Mouse (Mus musculus) lung, postnatal 0 days (tissue): ENCODE results near the gene Col23a1.

Experiments used
- CTCF ChIP-seq: IDR thresholded peaks from 2 replicates; pipeline ENCODE4 v1.5.1; 2016; ENCODE audit warnings: antibody characterized with exemption, mild to moderate bottlenecking
- EP300 ChIP-seq: IDR thresholded peaks from 2 replicates; pipeline ENCODE4 v1.6.1; 2016; ENCODE audit warnings: antibody characterized with exemption, mild to moderate bottlenecking, control low read depth

- no peak for TF ChIP-seq EP300
- peak; percentile 83 for TF ChIP-seq CTCF
Measured at GRCm38 (mm10) chr11:51582713-51583112, 293.0 kb downstream of the Col23a1 start.
